Mouse (Mus musculus): ENCODE measurements around the gene Mrpl39.

Gene Mrpl39

GRCm38 (mm10) chr16:84735166-84736105 lies at the start of gene Mrpl39:
Gene Mrpl39, minus strand, starts transcription at chr16:84735742.
- peak; percentile 96 to 99 for DNase-seq (ENCODE audit: low spot score in 2 of 2)

GRCm38 (mm10) chr16:84784966-84785365 lies 49.4 kb upstream of the Mrpl39 start:
- DNase-seq (ENCODE audit: low spot score in 2 of 2): no peak

GRCm38 (mm10) chr16:84783279-84783678 lies 47.7 kb upstream of the Mrpl39 start:
- no peak for DNase-seq (ENCODE audit: low spot score in 2 of 2)

DNA sequence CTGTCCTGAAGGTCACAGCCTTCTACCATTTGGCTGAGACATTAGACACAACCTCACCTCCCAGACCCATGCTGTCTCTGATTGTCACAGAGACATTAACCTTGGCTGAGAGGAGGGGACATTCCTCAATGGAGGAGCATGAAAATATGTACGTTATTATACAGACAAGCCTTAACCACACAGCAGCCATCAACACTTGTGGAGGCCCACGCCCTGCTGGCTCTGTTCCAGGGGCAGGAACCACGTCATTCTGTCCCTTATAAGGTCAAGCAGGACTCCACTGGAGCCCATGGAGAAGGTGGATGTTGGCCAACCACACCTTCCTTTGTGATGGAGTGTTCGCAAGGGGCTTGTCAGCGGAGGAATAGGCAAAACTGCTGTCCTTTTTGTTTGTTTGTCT lies 44.2 kb upstream of the Mrpl39 start:
- no peak for DNase-seq (ENCODE audit: low spot score in 2 of 2)

DNA sequence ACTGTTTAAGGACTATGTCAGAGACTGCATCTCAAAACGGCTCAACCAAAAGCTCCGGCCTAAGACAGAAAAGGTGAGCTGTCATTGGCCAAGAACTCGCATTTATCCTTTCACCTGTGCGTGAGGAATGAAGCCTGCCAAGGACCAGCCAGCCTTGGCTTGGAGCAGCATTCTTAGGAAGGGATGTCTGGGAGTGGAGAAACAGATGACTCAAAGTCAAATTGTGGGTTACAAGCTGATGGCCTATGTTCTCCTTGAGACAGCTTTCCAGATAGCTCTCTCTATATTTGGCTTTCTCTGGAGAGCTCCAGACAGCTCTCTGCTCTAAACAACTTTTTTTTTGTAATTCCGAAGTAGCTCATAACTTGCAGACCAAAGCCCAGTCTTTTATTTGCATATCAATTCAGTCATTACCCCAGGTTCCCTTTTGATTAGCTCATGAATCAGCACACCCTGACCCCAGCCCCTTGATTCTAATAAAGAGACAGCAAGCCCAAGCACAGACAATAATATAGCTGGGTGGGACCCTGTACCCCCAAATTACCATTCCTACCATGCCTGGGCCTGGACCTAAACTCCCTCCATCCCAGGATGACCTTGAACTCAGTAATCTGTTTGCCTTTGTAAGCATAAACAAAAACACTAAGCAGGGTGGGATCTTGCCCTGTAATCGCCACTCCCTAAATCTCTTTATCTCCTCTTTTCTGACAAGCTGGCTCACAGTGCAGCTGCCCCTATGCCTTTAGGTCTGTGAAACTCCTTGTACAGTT lies 43.5 kb upstream of the Mrpl39 start:
- DNase-seq (ENCODE audit: low spot score in 2 of 2): no peak

DNA sequence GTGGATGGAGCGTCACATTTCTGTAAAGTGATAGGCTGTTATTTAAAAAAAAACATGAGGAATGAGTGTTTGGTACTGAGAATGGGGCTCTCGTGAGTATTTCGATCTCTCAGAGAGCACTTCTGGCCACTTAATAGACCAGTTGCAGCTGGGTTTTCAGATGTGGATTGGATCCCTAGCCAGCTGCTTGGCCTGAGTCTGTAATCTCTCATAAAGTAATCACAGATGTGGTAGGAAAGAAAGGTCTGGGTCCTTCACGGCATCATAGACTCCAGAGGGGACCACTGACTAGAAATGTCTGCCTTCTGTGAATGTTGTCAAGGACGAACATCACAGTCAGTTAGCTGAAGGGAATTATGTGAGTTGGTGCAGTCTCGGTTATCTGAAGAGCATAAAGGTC lies 42.9 kb upstream of the Mrpl39 start:
- DNase-seq (ENCODE audit: low spot score in 2 of 2): no peak

GRCm38 (mm10) chr16:84776089-84776784 lies 40.7 kb upstream of the Mrpl39 start:
- no peak for DNase-seq (ENCODE audit: low spot score in 2 of 2)

GRCm38 (mm10) chr16:84775356-84775755 lies 39.8 kb upstream of the Mrpl39 start:
- no peak for DNase-seq (ENCODE audit: low spot score in 2 of 2)

DNA sequence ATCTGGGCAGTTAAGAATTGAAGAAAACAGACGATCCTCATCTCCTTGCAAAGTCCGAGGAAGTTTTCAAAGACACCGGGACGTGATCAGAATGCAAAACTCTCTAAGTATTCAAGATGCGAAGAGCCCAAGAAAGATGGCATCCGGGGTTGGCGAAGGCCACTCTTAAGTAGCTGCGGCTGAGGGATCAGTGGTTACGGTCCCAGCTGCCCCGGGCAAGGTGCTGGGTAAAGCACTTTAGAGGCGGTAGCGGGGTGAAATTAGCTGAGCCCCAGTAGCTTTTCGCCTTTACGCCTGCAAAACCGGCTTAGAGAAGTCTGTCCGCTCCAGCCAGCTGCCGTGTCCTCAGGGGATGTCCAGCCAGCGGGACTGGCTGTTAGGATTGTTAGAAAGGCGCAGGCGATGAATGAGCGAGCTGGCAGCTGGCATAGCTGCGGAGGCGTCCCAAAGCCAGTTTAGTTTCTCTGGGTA lies 39.3 kb upstream of the Mrpl39 start:
- no peak for DNase-seq (ENCODE audit: low spot score in 2 of 2)

DNA sequence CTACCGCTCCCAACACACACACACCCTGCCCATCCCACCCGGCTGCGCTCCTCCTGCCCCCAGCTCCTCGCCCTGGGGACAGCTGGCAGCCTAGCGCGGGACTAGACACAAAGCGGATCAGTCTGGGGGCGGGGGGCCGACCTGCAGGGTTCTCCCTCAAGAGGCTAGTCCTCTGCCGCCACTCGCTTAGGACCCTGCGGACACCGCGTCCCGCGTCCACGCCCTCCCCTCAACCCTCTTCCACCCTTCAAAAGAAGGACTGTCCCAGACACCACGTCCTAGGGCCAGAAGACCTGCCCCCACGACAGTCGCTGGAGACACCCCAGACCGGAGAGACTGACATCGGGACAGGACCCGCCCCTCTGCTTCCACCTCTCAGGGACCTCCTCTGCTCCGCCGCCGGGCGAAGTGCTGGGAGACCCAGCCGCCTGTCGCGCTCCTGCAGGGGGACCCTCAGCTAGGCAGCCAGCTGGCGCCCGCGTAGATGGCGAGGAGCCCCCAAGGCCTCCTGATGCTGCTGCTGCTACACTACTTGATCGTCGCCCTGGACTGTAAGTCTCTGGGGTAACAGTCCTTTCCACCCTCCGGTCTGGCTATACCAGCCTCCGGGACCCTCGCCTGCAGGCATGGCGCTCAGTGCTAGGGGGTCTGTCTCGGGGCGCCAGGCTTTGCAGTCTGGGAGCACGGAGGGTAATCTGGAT lies 38.6 kb upstream of the Mrpl39 start, which contains the start of gene Jam2:
Gene Jam2, plus strand, starts transcription at position 121 of the 701 bp plus-strand sequence.
- peak; percentile 14 to 64 for DNase-seq (ENCODE audit: low spot score in 2 of 2)

DNA sequence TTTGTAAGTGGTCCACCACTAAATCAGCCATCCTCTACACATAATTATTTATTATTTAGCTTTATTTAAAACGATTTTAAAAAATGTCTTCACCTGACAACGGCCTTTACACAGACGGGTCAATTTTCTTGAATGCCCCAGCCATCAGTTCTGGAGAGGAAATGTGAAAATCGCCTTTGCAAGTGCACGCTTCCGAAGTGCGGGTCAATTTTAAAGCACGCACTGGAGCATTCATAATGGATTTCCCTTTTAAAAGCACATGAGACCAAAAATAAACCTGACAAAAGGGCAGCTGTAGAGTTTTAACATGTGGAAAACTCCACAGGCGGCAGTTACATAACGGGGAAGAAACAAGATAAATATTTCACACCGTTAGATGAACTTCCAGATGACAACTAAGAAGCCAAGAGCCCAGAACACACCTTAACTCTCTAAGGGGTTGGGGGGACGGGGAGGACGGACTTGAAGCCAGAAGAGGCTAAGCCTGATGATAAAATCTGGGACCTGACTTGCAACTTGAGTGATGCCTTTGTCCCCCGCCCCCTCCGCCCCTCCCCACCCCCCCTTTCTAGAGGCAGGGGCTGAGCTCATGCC lies 37.8 kb upstream of the Mrpl39 start:
- DNase-seq (ENCODE audit: low spot score in 2 of 2): no peak

- no peak for DNase-seq (ENCODE audit: low spot score in 2 of 2)
These were observed 37.1 kb upstream of the Mrpl39 start for GRCm38 (mm10) chr16:84772496-84773267.

- no peak for DNase-seq (ENCODE audit: low spot score in 2 of 2)
These were observed 35.9 kb upstream of the Mrpl39 start for GRCm38 (mm10) chr16:84771461-84771860.

GRCm38 (mm10) chr16:84770891-84771290 lies 35.3 kb upstream of the Mrpl39 start:
- no peak for DNase-seq (ENCODE audit: low spot score in 2 of 2)

DNA sequence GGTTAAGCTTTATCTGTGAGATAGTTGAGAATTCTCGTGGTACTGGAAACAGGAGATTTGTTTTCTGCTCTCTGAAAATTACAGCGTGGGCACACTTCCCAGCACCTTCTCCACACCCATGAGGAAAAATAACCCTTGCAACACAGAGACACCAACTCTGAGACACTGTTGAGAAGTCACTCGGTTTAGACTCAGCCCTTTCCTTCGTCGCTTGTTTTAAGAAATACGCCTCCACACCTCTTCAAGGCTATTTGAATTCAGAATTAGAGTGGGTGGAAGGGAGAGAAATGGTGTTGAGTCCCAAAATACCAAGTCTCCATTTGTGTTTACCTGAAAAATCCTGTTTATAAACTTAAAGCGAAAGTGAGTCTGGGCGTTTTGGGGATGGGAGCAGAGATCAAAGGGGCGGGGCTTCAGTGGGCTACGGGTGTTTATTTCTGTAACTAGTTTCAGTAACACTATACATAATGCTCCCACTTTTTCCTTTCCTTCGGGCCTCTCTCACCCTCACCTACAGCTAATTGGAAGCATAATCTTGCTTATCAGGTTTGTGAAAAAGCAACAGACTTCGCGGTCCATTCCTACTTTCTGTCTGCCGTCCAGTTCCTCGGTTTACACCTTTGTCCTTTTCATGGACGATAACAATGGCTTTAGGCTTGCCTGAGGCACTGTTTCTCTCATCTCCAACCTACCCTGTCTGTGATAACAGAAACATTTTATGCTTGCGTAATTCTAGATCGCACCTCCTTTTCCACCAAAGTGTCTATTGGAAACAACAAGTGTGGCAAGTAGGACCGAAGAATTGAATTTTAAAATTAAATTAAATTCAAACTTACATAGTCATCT lies 34.3 kb upstream of the Mrpl39 start:
- no peak for DNase-seq (ENCODE audit: low spot score in 2 of 2)

DNA sequence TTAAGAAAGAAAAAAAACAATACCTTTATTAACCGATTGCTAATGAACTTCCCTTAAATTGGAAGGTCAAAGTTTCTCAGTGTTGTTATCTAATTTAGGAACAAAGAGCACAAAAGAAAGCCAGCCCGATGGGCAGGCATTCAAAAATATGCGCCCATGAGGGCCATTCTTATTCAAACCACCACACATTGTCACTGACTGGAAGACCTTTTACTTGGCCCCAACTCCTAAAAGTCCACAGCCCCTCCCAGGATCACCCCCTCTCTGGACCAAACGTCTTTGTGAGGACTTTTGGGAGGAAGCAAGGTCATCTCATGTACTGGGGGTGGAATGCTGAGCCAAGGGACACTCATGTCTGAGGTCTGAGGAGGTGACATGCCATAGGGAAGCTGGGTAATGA lies 33.6 kb upstream of the Mrpl39 start:
- DNase-seq (ENCODE audit: low spot score in 2 of 2): no peak

GRCm38 (mm10) chr16:84767956-84768355 lies 32.4 kb upstream of the Mrpl39 start:
- no peak for DNase-seq (ENCODE audit: low spot score in 2 of 2)

- no peak for DNase-seq (ENCODE audit: low spot score in 2 of 2)
These were observed 10.3 kb upstream of the Mrpl39 start for GRCm38 (mm10) chr16:84745721-84746306.

Data from spleen, postnatal 4 days (tissue).